Mouse (Mus musculus) MEL (cell line): ENCODE results near the gene Nrxn2. TPM values are rescaled to one million over a fixed set of nuclear protein-coding genes. Genes with fewer than 3 reads are reported as not detected.

Source experiments
- DNase-seq: peaks from one replicate; pipeline ENCODE4 v3.0.0; 2011; ENCODE audit warnings: low read depth, low spot score
- H3K27ac ChIP-seq: 2 replicates; pipeline ENCODE4 v1.5.1; 2012; ENCODE audit warnings: low read depth, mild to moderate bottlenecking, control low read depth, low read length, moderate library complexity; ENCODE audit not compliant: control insufficient read depth
- H3K27me3 ChIP-seq, 2 experiments: fragments of 150-350 bp in 1 of 2; sonication (generic) in 1 of 2; 2 replicates each; pipeline ENCODE4 v1.6.1; 2012; ENCODE audit warnings: low read length in 2 of 2, mild to moderate bottlenecking in 2 of 2, improper control_type of control experiment in 1 of 2, moderate library complexity in 1 of 2; ENCODE audit not compliant: insufficient read depth in 2 of 2, control insufficient read depth in 1 of 2
- H3K36me3 ChIP-seq, 2 experiments: 2 replicates each; pipeline ENCODE4 v1.6.1; 2012 to 2014; ENCODE audit warnings: low read length in 2 of 2, improper control_type of control experiment in 1 of 2, inconsistent platforms in 1 of 2, mild to moderate bottlenecking in 1 of 2; ENCODE audit not compliant: insufficient read depth in 2 of 2, control insufficient read depth in 1 of 2
- H3K4me1 ChIP-seq, 2 experiments: fragments of 150-350 bp in 1 of 2; sonication (generic) in 1 of 2; 2 replicates each; pipeline ENCODE4 v1.6.1; 2012; ENCODE audit warnings: low read length in 2 of 2, improper control_type of control experiment in 1 of 2, mild to moderate bottlenecking in 1 of 2; ENCODE audit not compliant: insufficient read depth in 2 of 2, control insufficient read depth in 1 of 2
- H3K4me3 ChIP-seq, 2 experiments: fragments of 150-350 bp in 1 of 2; sonication (generic) in 1 of 2; 2 replicates each; pipeline ENCODE4 v1.5.1; 2012; ENCODE audit warnings: low read depth in 2 of 2, low read length in 2 of 2, mild to moderate bottlenecking in 2 of 2, moderate library complexity in 2 of 2, control low read depth in 1 of 2, improper control_type of control experiment in 1 of 2; ENCODE audit not compliant: control insufficient read depth in 1 of 2, insufficient read depth in 1 of 2
- H3K79me2 ChIP-seq: 2 replicates; pipeline ENCODE4 v1.6.1; 2012; ENCODE audit warnings: mild to moderate bottlenecking, low read length, moderate library complexity; ENCODE audit not compliant: control insufficient read depth, poor library complexity, insufficient read depth
- H3K9ac ChIP-seq: 2 replicates; pipeline ENCODE4 v1.6.1; 2012; ENCODE audit warnings: low read depth, mild to moderate bottlenecking, control low read depth, low read length, moderate library complexity; ENCODE audit not compliant: control insufficient read depth, poor library complexity, severe bottlenecking
- H3K9me3 ChIP-seq: fragments of 150-350 bp; sonication (generic); replicated peaks from 2 replicates; pipeline ENCODE4 v1.6.1; 2012; ENCODE audit warnings: mild to moderate bottlenecking, low read length, improper control_type of control experiment, moderate library complexity; ENCODE audit not compliant: insufficient read depth
- BHLHE40 ChIP-seq: IDR thresholded peaks from 2 replicates; pipeline ENCODE4 v1.6.1; 2012; ENCODE audit warnings: low read depth, mild to moderate bottlenecking, inconsistent platforms, low read length, improper control_type of control experiment, borderline replicate concordance
- E2F4 ChIP-seq: IDR thresholded peaks from 2 replicates; pipeline ENCODE4 v1.6.1; 2011; ENCODE audit warnings: low read depth, low read length, improper control_type of control experiment, borderline replicate concordance
- ELF1 ChIP-seq: IDR thresholded peaks from 2 replicates; pipeline ENCODE4 v1.6.1; 2014; ENCODE audit warnings: low read depth, mild to moderate bottlenecking, inconsistent platforms, low read length, improper control_type of control experiment, moderate library complexity
- ETS1 ChIP-seq: IDR thresholded peaks from 2 replicates; pipeline ENCODE4 v1.6.1; 2012; ENCODE audit warnings: low read depth, mild to moderate bottlenecking, inconsistent platforms, low read length, improper control_type of control experiment, moderate library complexity
- GABPA ChIP-seq: IDR thresholded peaks from 2 replicates; pipeline ENCODE4 v1.6.1; 2012; ENCODE audit warnings: low read depth, mild to moderate bottlenecking, inconsistent platforms, low read length, improper control_type of control experiment, moderate library complexity
- GATA1 ChIP-seq: IDR thresholded peaks from 2 replicates; pipeline ENCODE4 v1.6.1; 2011; ENCODE audit warnings: low read depth, low read length, improper control_type of control experiment
- JUND ChIP-seq: IDR thresholded peaks from 2 replicates; pipeline ENCODE4 v1.6.1; 2011; ENCODE audit warnings: low read depth, mild to moderate bottlenecking, improper control_type of control experiment, low read length
- MAX ChIP-seq: IDR thresholded peaks from 2 replicates; pipeline ENCODE4 v1.6.1; 2011; ENCODE audit warnings: low read length, improper control_type of control experiment
- MAZ ChIP-seq: IDR thresholded peaks from 2 replicates; pipeline ENCODE4 v1.6.1; 2012; ENCODE audit warnings: low read depth, mild to moderate bottlenecking, inconsistent platforms, low read length, improper control_type of control experiment
- MXI1 ChIP-seq: IDR thresholded peaks from 2 replicates; pipeline ENCODE4 v1.6.1; 2011; ENCODE audit warnings: mild to moderate bottlenecking, low read depth, low read length, improper control_type of control experiment
- MYB ChIP-seq: IDR thresholded peaks from 2 replicates; pipeline ENCODE4 v1.6.1; 2011; ENCODE audit warnings: mild to moderate bottlenecking, low read depth, low read length, improper control_type of control experiment
- MYC ChIP-seq: IDR thresholded peaks from 2 replicates; pipeline ENCODE4 v1.6.1; 2011; ENCODE audit warnings: low read depth, mild to moderate bottlenecking, low read length, improper control_type of control experiment, moderate library complexity
- POLR2A ChIP-seq, 2 experiments: IDR thresholded peaks; 2 replicates each; pipeline ENCODE4 v1.6.1; 2011 to 2012; ENCODE audit warnings: low read length in 2 of 2, mild to moderate bottlenecking in 2 of 2, control low read depth in 1 of 2, improper control_type of control experiment in 1 of 2, low read depth in 1 of 2, moderate library complexity in 1 of 2; ENCODE audit not compliant: control insufficient read depth in 1 of 2, insufficient read depth in 1 of 2, poor library complexity in 1 of 2
- POLR2AphosphoS2 ChIP-seq: IDR thresholded peaks from 2 replicates; pipeline ENCODE4 v1.6.1; 2011; ENCODE audit warnings: low read length, improper control_type of control experiment
- RAD21 ChIP-seq: IDR thresholded peaks from 2 replicates; pipeline ENCODE4 v1.6.1; 2011; ENCODE audit warnings: mild to moderate bottlenecking, low read depth, low read length, improper control_type of control experiment
- RCOR1 ChIP-seq: IDR thresholded peaks from 2 replicates; pipeline ENCODE4 v1.6.1; 2012; ENCODE audit warnings: low read depth, mild to moderate bottlenecking, inconsistent platforms, low read length, improper control_type of control experiment
- SIN3A ChIP-seq: IDR thresholded peaks from 2 replicates; pipeline ENCODE4 v1.6.1; 2012; ENCODE audit warnings: low read length, improper control_type of control experiment, inconsistent platforms
- TAL1 ChIP-seq: IDR thresholded peaks from 2 replicates; pipeline ENCODE4 v1.6.1; 2012; ENCODE audit warnings: mild to moderate bottlenecking, inconsistent platforms, low read length, moderate library complexity, mixed read lengths
- TCF12 ChIP-seq: IDR thresholded peaks from 2 replicates; pipeline ENCODE4 v1.6.1; 2014; ENCODE audit warnings: low read depth, mild to moderate bottlenecking, inconsistent platforms, low read length, improper control_type of control experiment, moderate library complexity
- UBTF ChIP-seq: IDR thresholded peaks from 2 replicates; pipeline ENCODE4 v1.6.1; 2012; ENCODE audit warnings: low read depth, mild to moderate bottlenecking, inconsistent platforms, low read length, improper control_type of control experiment, moderate library complexity, borderline replicate concordance; ENCODE audit not compliant: insufficient read depth
- USF1 ChIP-seq: IDR thresholded peaks from 2 replicates; pipeline ENCODE4 v1.6.1; 2014; ENCODE audit warnings: low read depth, mild to moderate bottlenecking, inconsistent platforms, low read length, improper control_type of control experiment, moderate library complexity
- USF2 ChIP-seq, 2 experiments: IDR thresholded peaks; 2 replicates each; pipeline ENCODE4 v1.6.1; 2011 to 2012; ENCODE audit warnings: improper control_type of control experiment in 2 of 2, low read length in 2 of 2, borderline replicate concordance in 1 of 2, inconsistent platforms in 1 of 2, low read depth in 1 of 2, mild to moderate bottlenecking in 1 of 2; ENCODE audit not compliant: insufficient read depth in 1 of 2
- ZC3H11A ChIP-seq: IDR thresholded peaks from 2 replicates; pipeline ENCODE4 v1.6.1; 2012; ENCODE audit warnings: low read depth, mild to moderate bottlenecking, inconsistent platforms, low read length, improper control_type of control experiment
- ZKSCAN1 ChIP-seq: IDR thresholded peaks from 2 replicates; pipeline ENCODE4 v1.6.1; 2012; ENCODE audit warnings: low read depth, mild to moderate bottlenecking, inconsistent platforms, low read length, improper control_type of control experiment, moderate library complexity
- ZMIZ1 ChIP-seq: IDR thresholded peaks from 2 replicates; pipeline ENCODE4 v1.6.1; 2012; ENCODE audit warnings: low read depth, mild to moderate bottlenecking, inconsistent platforms, low read length, improper control_type of control experiment, moderate library complexity
- ZNF384 ChIP-seq: IDR thresholded peaks from 2 replicates; pipeline ENCODE4 v1.6.1; 2012; ENCODE audit warnings: low read depth, mild to moderate bottlenecking, inconsistent platforms, low read length, improper control_type of control experiment
- polyA plus RNA-seq, 2 experiments: library from polyadenylated mRNA; stranded (reverse) in 1 of 2; unstranded in 1 of 2; fragments of >175 nt in 1 of 2; fragments of >200 nt in 1 of 2; gene quantifications; 2 replicates each; pipeline versions ENCODE4 v1.2.1 to v1.2.4; 2012; ENCODE audit warnings: low replicate concordance in 2 of 2, low read depth in 1 of 2; ENCODE audit not compliant: insufficient read length in 2 of 2, insufficient read depth in 1 of 2, missing spikeins in 1 of 2
- total RNA-seq: library from RNA; depleted of rRNA; stranded (reverse); fragments of 300-350 nt; gene quantifications from 2 replicates; pipeline ENCODE4 v1.2.3, GENCODE M21; 2012

Nrxn2 gene
- total and polyA plus RNA-seq, 3 experiments, result 0.39 to 0.42 TPM; not detected in 1

DNA sequence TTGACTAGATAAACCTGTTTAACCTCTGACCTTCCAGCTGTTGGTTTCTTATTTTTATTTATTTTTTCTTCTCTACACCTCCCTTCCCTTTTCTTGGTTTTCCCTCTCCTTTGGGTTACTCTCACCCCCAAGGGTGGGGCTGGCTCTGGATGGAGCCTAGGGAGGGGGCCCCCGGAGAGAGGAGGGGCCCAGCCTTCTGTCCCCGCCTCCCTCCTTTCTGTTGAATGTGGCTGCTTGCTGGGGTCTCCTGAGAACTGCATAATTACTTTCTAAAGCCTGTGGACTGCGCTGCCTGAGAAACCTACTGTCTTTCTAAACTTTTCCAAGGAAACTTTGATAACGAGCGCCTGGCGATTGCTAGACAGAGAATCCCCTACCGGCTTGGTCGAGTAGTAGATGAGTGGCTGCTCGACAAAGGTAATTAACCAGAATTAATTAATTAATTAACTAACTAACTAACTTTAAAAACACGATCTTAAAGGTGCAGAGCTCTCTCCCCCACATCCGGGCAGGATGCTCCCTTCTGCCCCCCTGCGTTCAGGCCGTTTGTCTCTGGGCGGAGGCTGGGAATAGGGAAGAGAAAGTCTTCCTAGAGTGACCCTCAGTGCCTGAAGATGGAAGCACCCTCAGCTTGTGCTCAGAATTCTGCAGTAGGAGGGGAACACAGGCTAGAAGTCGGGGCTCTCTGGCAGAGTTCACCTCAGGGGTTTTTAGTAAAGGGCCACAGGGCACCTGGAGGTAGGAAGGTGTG is 95.0 kb downstream of the Nrxn2 start:
- H3K9me3 ChIP-seq, result no peaks in the 10 kb centered on the region
- H3K27me3 ChIP-seq, result 0 out of 4 replicates have a peak, but pooled peaks cover 0 to 1% of the 10 kb centered on the region in 2 experiments
- no peaks in the 10 kb centered on the region for H3K4me1 ChIP-seq
- H3K27ac ChIP-seq, result no peak overlapping the region
- no peak for DNase-seq
- TF ChIP-seq USF1 (no peak), ZKSCAN1 (no peak), RAD21 (no peak), POLR2AphosphoS2 (no peak), MAX (no peak), ZMIZ1 (no peak), MYC (no peak), GABPA (no peak), E2F4 (no peak), MYB (no peak), ETS1 (no peak), USF2 (IDR thresholded peaks at IDR 0.05; ENCODE audit: borderline replicate concordance in 1 of 2, insufficient read depth in 1 of 2, low read depth in 1 of 2, low read length in 2 of 2) (no peak), MAZ (no peak), ZNF384 (no peak), GATA1 (no peak), BHLHE40 (no peak), TAL1 (no peak), SIN3A (no peak), ZC3H11A (no peak)
- no peaks in the 10 kb centered on the region for H3K79me2 ChIP-seq
- peaks cover 0 to 2% of the 10 kb centered on the region in 2 experiments; a peak in 1 of 4 replicates for H3K36me3 ChIP-seq
- H3K9ac ChIP-seq, result no peak overlapping the region
- no peak overlapping the region for H3K4me3 ChIP-seq

GRCm38 (mm10) chr19:6514940-6515339 is 96.4 kb downstream of the Nrxn2 start:
- H3K27ac ChIP-seq, result no peak overlapping the region

More at GRCm38 (mm10) chr19:6514940-6515339, 96.4 kb downstream of the Nrxn2 start:
- Histone ChIP-seq H3K9me3 (no peaks in the 10 kb centered on the region), H3K4me3 (no peak overlapping the region), H3K36me3 (peaks cover 0 to 2% of the 10 kb centered on the region in 2 experiments; a peak in 1 of 4 replicates), H3K4me1 (no peaks in the 10 kb centered on the region), H3K27me3 (no peaks in the 10 kb centered on the region), H3K79me2 (no peaks in the 10 kb centered on the region), H3K9ac (no peak overlapping the region)
- TF ChIP-seq RCOR1, result no peak
- TF ChIP-seq TCF12, result no peak
- TF ChIP-seq ZKSCAN1, result no peak
- TF ChIP-seq POLR2A (IDR thresholded peaks at IDR 0.05; ENCODE audit: control insufficient read depth in 1 of 2, insufficient read depth in 1 of 2, low read depth in 1 of 2, low read length in 2 of 2, poor library complexity in 1 of 2), result no peak
- TF ChIP-seq RAD21, result no peak
- TF ChIP-seq MAZ, result no peak
- TF ChIP-seq ELF1, result no peak
- no peak for TF ChIP-seq ZNF384
- TF ChIP-seq USF1, result no peak
- no peak for TF ChIP-seq TAL1
- TF ChIP-seq JUND, result no peak
- TF ChIP-seq UBTF, result no peak
- no peak for TF ChIP-seq ETS1
- no peak for TF ChIP-seq MXI1
- DNase-seq, result no peak
